Mouse (Mus musculus) embryo, embryonic 11.5 days (tissue): Measurements from ENCODE around the gene Fgfr2.

Experiments used
- DNase-seq: peaks from one replicate; pipeline ENCODE4 v3.0.0-alpha.2; 2012; ENCODE audit warnings: low read depth, low spot score

The Fgfr2 gene

GRCm38 (mm10) chr7:132754389-132754750 lies 368.8 kb downstream of the Fgfr2 start:
- DNase-seq, result no peak

- no peak for DNase-seq
Observed at GRCm38 (mm10) chr7:132753518-132754388, 369.4 kb downstream of the Fgfr2 start.

- no peak for DNase-seq
Observed at GRCm38 (mm10) chr7:132751716-132752115, 371.4 kb downstream of the Fgfr2 start.

GRCm38 (mm10) chr7:132749504-132749903 lies 373.6 kb downstream of the Fgfr2 start:
- no peak for DNase-seq

- DNase-seq, result no peak
Observed at GRCm38 (mm10) chr7:132748076-132748769, 374.9 kb downstream of the Fgfr2 start.

GRCm38 (mm10) chr7:132747096-132747495 lies 376.1 kb downstream of the Fgfr2 start:
- DNase-seq, result no peak

GRCm38 (mm10) chr7:132742912-132743311 lies 380.2 kb downstream of the Fgfr2 start:
- no peak for DNase-seq

- DNase-seq, result no peak
Observed at GRCm38 (mm10) chr7:132739829-132740228, 383.3 kb downstream of the Fgfr2 start.

- no peak for DNase-seq
Observed at GRCm38 (mm10) chr7:132738844-132739243, 384.3 kb downstream of the Fgfr2 start.

GRCm38 (mm10) chr7:132736099-132736862 lies 386.9 kb downstream of the Fgfr2 start:
- no peak for DNase-seq

GRCm38 (mm10) chr7:132735145-132735544 lies 388.0 kb downstream of the Fgfr2 start:
- no peak for DNase-seq

- no peak for DNase-seq
Observed at GRCm38 (mm10) chr7:132734222-132734621, 388.9 kb downstream of the Fgfr2 start.

- no peak for DNase-seq
Observed at GRCm38 (mm10) chr7:132733521-132733920, 389.6 kb downstream of the Fgfr2 start.

GRCm38 (mm10) chr7:132732136-132732789 lies 390.9 kb downstream of the Fgfr2 start:
- no peak for DNase-seq

- DNase-seq, result no peak
Observed at GRCm38 (mm10) chr7:132731558-132731957, 391.6 kb downstream of the Fgfr2 start.

- no peak for DNase-seq
Observed at GRCm38 (mm10) chr7:132730510-132730909, 392.6 kb downstream of the Fgfr2 start.

GRCm38 (mm10) chr7:132729093-132729831 lies 393.9 kb downstream of the Fgfr2 start:
- no peak for DNase-seq

GRCm38 (mm10) chr7:132726106-132726861 lies 396.9 kb downstream of the Fgfr2 start:
- no peak for DNase-seq

GRCm38 (mm10) chr7:132724501-132725062 lies 398.6 kb downstream of the Fgfr2 start:
- no peak for DNase-seq

GRCm38 (mm10) chr7:132723906-132724305 lies 399.2 kb downstream of the Fgfr2 start:
- DNase-seq, result no peak
